Mouse (Mus musculus) common myeloid progenitor, adult 5-6 weeks (primary cell): ENCODE results near the gene Fh1. TPM values are rescaled to one million over a fixed set of nuclear protein-coding genes. Genes with fewer than 3 reads are reported as not detected.

Source experiments
- ATAC-seq: replicated peaks from 2 replicates; pipeline ENCODE4 v1.8.0; 2016; ENCODE audit warnings: low read depth, mild to moderate bottlenecking, moderate TSS enrichment, inconsistent platforms; ENCODE audit not compliant: poor library complexity, severe bottlenecking
- total RNA-seq: library from RNA; stranded (forward); fragments of 200-1000, 187-1606 nt; gene quantifications from 2 replicates; pipeline ENCODE4 v1.2.3, GENCODE M21; 2017

The Fh1 gene
- total RNA-seq, 1 experiment from 2014 or later, result 102 TPM

- no peak for ATAC-seq
Measured at GRCm38 (mm10) chr1:175561806-175562205, 63.6 kb downstream of the Fh1 start.

- no peak for ATAC-seq
Measured at GRCm38 (mm10) chr1:175554641-175555040, 70.8 kb downstream of the Fh1 start.

GRCm38 (mm10) chr1:175552474-175552873 is 73.0 kb downstream of the Fh1 start:
- no peak for ATAC-seq

- no peak for ATAC-seq
Measured at GRCm38 (mm10) chr1:175550586-175550985, 74.8 kb downstream of the Fh1 start.

Other genes with a start within 250 kb of the Fh1 start
- gene Rgs7, start 133.1 kb downstream of the Fh1 start, total RNA-seq, result not detected in 2 replicates
- gene Kmo, start 5.3 kb downstream of the Fh1 start, total RNA-seq, result 9.8 and 12.4 TPM in 2 replicates
- 1.9 TPM in 1 of 2 replicates, not detected in the other for gene Opn3, start 67.1 kb upstream of the Fh1 start, total RNA-seq
- gene Chml, start 67.3 kb upstream of the Fh1 start, total RNA-seq, result 17.8 and 26.8 TPM in 2 replicates
- not detected in 2 replicates for gene Wdr64, start 73.0 kb upstream of the Fh1 start, total RNA-seq